Mouse (Mus musculus): ENCODE results near the gene Tspan2. TPM values are rescaled to one million over a fixed set of nuclear protein-coding genes. Genes with fewer than 3 reads are reported as not detected.

Tspan2 gene
- polyA plus RNA-seq, 1 experiment: 108 TPM

GRCm38 (mm10) chr3:102732619-102733018 lies 1.7 kb upstream of the Tspan2 start:
- TF ChIP-seq POLR2A (IDR thresholded peaks at IDR 0.05; ENCODE audit: extremely low read depth, insufficient read depth, low read length) (no peak), CTCF (IDR thresholded peaks at IDR 0.05; ENCODE audit: extremely low read depth, insufficient read depth, low read length) (no peak)
- no peak overlapping the region for H3K4me3 ChIP-seq (ENCODE audit: insufficient read depth, low read length)
- H3K27ac ChIP-seq (ENCODE audit: insufficient read depth, low read length): no peak overlapping the region
- no peaks in the 10 kb centered on the region for H3K4me1 ChIP-seq (ENCODE audit: control insufficient read depth, insufficient read depth, low read length)

- Histone ChIP-seq H3K27ac (ENCODE audit: insufficient read depth, low read length) (no peak overlapping the region), H3K4me1 (ENCODE audit: control insufficient read depth, insufficient read depth, low read length) (no peaks in the 10 kb centered on the region), H3K4me3 (ENCODE audit: insufficient read depth, low read length) (no peak overlapping the region)
- TF ChIP-seq CTCF (IDR thresholded peaks at IDR 0.05; ENCODE audit: extremely low read depth, insufficient read depth, low read length) (no peak), POLR2A (IDR thresholded peaks at IDR 0.05; ENCODE audit: extremely low read depth, insufficient read depth, low read length) (no peak)
Observed at GRCm38 (mm10) chr3:102733050-102733449, 1.3 kb upstream of the Tspan2 start.

- H3K4me3 ChIP-seq (ENCODE audit: insufficient read depth, low read length): peak overlapping the region; percentile 49; the same call in 1 of the 2 replicates
- H3K27ac ChIP-seq (ENCODE audit: insufficient read depth, low read length): peak overlapping the region; percentile 48; the same call in 1 of the 2 replicates
- H3K4me1 ChIP-seq (ENCODE audit: control insufficient read depth, insufficient read depth, low read length): no peaks in the 10 kb centered on the region; the same call in 1 of the 2 replicates
- TF ChIP-seq CTCF (IDR thresholded peaks at IDR 0.05; ENCODE audit: extremely low read depth, insufficient read depth, low read length) (no peak), POLR2A (IDR thresholded peaks at IDR 0.05; ENCODE audit: extremely low read depth, insufficient read depth, low read length) (no peak)
Observed at GRCm38 (mm10) chr3:102733936-102734312, 405 bp upstream of the Tspan2 start.

- H3K27ac ChIP-seq (ENCODE audit: insufficient read depth, low read length): peak overlapping the region; percentile 38
- no peaks in the 10 kb centered on the region; the same call in 1 of the 2 replicates for H3K4me1 ChIP-seq (ENCODE audit: control insufficient read depth, insufficient read depth, low read length)
- no peak for TF ChIP-seq CTCF (IDR thresholded peaks at IDR 0.05; ENCODE audit: extremely low read depth, insufficient read depth, low read length)
- no peak for TF ChIP-seq POLR2A (IDR thresholded peaks at IDR 0.05; ENCODE audit: extremely low read depth, insufficient read depth, low read length)
Observed at GRCm38 (mm10) chr3:102735031-102735558, 766 bp downstream of the Tspan2 start.

GRCm38 (mm10) chr3:102735638-102736037 lies 1.3 kb downstream of the Tspan2 start:
- H3K4me3 ChIP-seq (ENCODE audit: insufficient read depth, low read length): peak overlapping the region; percentile 49
- no peak overlapping the region; the same call in 1 of the 2 replicates for H3K27ac ChIP-seq (ENCODE audit: insufficient read depth, low read length)
- TF ChIP-seq POLR2A (IDR thresholded peaks at IDR 0.05; ENCODE audit: extremely low read depth, insufficient read depth, low read length): no peak
- TF ChIP-seq CTCF (IDR thresholded peaks at IDR 0.05; ENCODE audit: extremely low read depth, insufficient read depth, low read length): no peak
- H3K4me1 ChIP-seq (ENCODE audit: control insufficient read depth, insufficient read depth, low read length): no peaks in the 10 kb centered on the region; the same call in 1 of the 2 replicates

More at GRCm38 (mm10) chr3:102735031-102735558, 766 bp downstream of the Tspan2 start:
- peak overlapping the region; percentile 49 for H3K4me3 ChIP-seq (ENCODE audit: insufficient read depth, low read length)

- Histone ChIP-seq H3K4me1 (ENCODE audit: control insufficient read depth, insufficient read depth, low read length) (no peaks in the 10 kb centered on the region; the same call in 1 of the 2 replicates), H3K27ac (ENCODE audit: insufficient read depth, low read length) (peak overlapping the region; percentile 60), H3K4me3 (ENCODE audit: insufficient read depth, low read length) (peak overlapping the region; percentile 49)
- TF ChIP-seq CTCF (IDR thresholded peaks at IDR 0.05; ENCODE audit: extremely low read depth, insufficient read depth, low read length) (no peak), POLR2A (IDR thresholded peaks at IDR 0.05; ENCODE audit: extremely low read depth, insufficient read depth, low read length) (no peak)
Observed at GRCm38 (mm10) chr3:102736436-102736835, 2.1 kb downstream of the Tspan2 start.

GRCm38 (mm10) chr3:102737106-102737505 lies 2.8 kb downstream of the Tspan2 start:
- H3K27ac ChIP-seq (ENCODE audit: insufficient read depth, low read length): peak overlapping the region; percentile 7; the same call in 1 of the 2 replicates
- H3K4me3 ChIP-seq (ENCODE audit: insufficient read depth, low read length): no peak overlapping the region
- H3K4me1 ChIP-seq (ENCODE audit: control insufficient read depth, insufficient read depth, low read length): no peaks in the 10 kb centered on the region; the same call in 1 of the 2 replicates
- TF ChIP-seq CTCF (IDR thresholded peaks at IDR 0.05; ENCODE audit: extremely low read depth, insufficient read depth, low read length) (no peak), POLR2A (IDR thresholded peaks at IDR 0.05; ENCODE audit: extremely low read depth, insufficient read depth, low read length) (no peak)

- TF ChIP-seq POLR2A (IDR thresholded peaks at IDR 0.05; ENCODE audit: extremely low read depth, insufficient read depth, low read length) (no peak), CTCF (IDR thresholded peaks at IDR 0.05; ENCODE audit: extremely low read depth, insufficient read depth, low read length) (no peak)
Observed at GRCm38 (mm10) chr3:102738161-102738901, 4.0 kb downstream of the Tspan2 start.

GRCm38 (mm10) chr3:102738926-102739325 lies 4.6 kb downstream of the Tspan2 start:
- no peak overlapping the region for H3K4me3 ChIP-seq (ENCODE audit: insufficient read depth, low read length)
- 0 out of 2 replicates have a peak overlapping the region, but pooled peaks have one; percentile 57 for H3K27ac ChIP-seq (ENCODE audit: insufficient read depth, low read length)
- no peaks in the 10 kb centered on the region; the same call in 1 of the 2 replicates for H3K4me1 ChIP-seq (ENCODE audit: control insufficient read depth, insufficient read depth, low read length)
- TF ChIP-seq POLR2A (IDR thresholded peaks at IDR 0.05; ENCODE audit: extremely low read depth, insufficient read depth, low read length) (no peak), CTCF (IDR thresholded peaks at IDR 0.05; ENCODE audit: extremely low read depth, insufficient read depth, low read length) (no peak)

More at GRCm38 (mm10) chr3:102738161-102738901, 4.0 kb downstream of the Tspan2 start:
- Histone ChIP-seq H3K27ac (ENCODE audit: insufficient read depth, low read length) (no peak overlapping the region), H3K4me3 (ENCODE audit: insufficient read depth, low read length) (no peak overlapping the region), H3K4me1 (ENCODE audit: control insufficient read depth, insufficient read depth, low read length) (no peaks in the 10 kb centered on the region; the same call in 1 of the 2 replicates)

Measured in cortical plate, adult 2 months (tissue).